Mouse (Mus musculus) naive thymus-derived CD4-positive, alpha-beta T cell, adult 2 months (primary cell): ENCODE results near the gene Psmc3ip.

ENCODE experiments used
- DNase-seq: peaks from one replicate; pipeline ENCODE4 v3.0.0-alpha.2; 2011; ENCODE audit warnings: low read depth

Psmc3ip gene

GRCm38 (mm10) chr11:101119131-101119760 is 24.0 kb upstream of the Psmc3ip start:
- DNase-seq = peak; percentile 53

- DNase-seq = peak; percentile 30
Measured at GRCm38 (mm10) chr11:101118105-101118504, 22.9 kb upstream of the Psmc3ip start.

GRCm38 (mm10) chr11:101115564-101115963 is 20.3 kb upstream of the Psmc3ip start:
- no peak for DNase-seq

GRCm38 (mm10) chr11:101112186-101112585 is 16.9 kb upstream of the Psmc3ip start:
- DNase-seq = no peak

GRCm38 (mm10) chr11:101111178-101111577 is 15.9 kb upstream of the Psmc3ip start:
- DNase-seq = no peak

- no peak for DNase-seq
Measured at GRCm38 (mm10) chr11:101110708-101111107, 15.5 kb upstream of the Psmc3ip start.

- no peak for DNase-seq
Measured at GRCm38 (mm10) chr11:101109351-101109750, 14.1 kb upstream of the Psmc3ip start.

GRCm38 (mm10) chr11:101103011-101103410 is 7.8 kb upstream of the Psmc3ip start:
- DNase-seq = no peak

GRCm38 (mm10) chr11:101098231-101098630 is 3.0 kb upstream of the Psmc3ip start:
- DNase-seq = no peak

GRCm38 (mm10) chr11:101094930-101095313 is 314 bp downstream of the Psmc3ip start:
- no peak for DNase-seq

- DNase-seq = no peak
Measured at GRCm38 (mm10) chr11:101089931-101090330, 5.3 kb downstream of the Psmc3ip start.

- no peak for DNase-seq
Measured at GRCm38 (mm10) chr11:101087682-101088055, 7.6 kb downstream of the Psmc3ip start.

GRCm38 (mm10) chr11:101086756-101087681 is 8.2 kb downstream of the Psmc3ip start, which contains the start of gene Mlx:
Mlx (plus strand) TSS chr11:101087277.
- peak; percentile 93 for DNase-seq

GRCm38 (mm10) chr11:101086323-101086674 is 8.9 kb downstream of the Psmc3ip start:
- DNase-seq = no peak

- no peak for DNase-seq
Measured at GRCm38 (mm10) chr11:101085617-101086322, 9.5 kb downstream of the Psmc3ip start.

- DNase-seq = no peak
Measured at GRCm38 (mm10) chr11:101084811-101085210, 10.4 kb downstream of the Psmc3ip start.

- no peak for DNase-seq
Measured at GRCm38 (mm10) chr11:101084246-101084645, 11.0 kb downstream of the Psmc3ip start.

- DNase-seq = no peak
Measured at GRCm38 (mm10) chr11:101083083-101083697, 12.0 kb downstream of the Psmc3ip start.

- DNase-seq = peak; percentile 95
Measured at GRCm38 (mm10) chr11:101082208-101083082, 12.8 kb downstream of the Psmc3ip start, which contains the start of gene Coasy. Coasy (plus strand) TSS chr11:101082565.

GRCm38 (mm10) chr11:101081659-101082058 is 13.6 kb downstream of the Psmc3ip start:
- DNase-seq = peak; percentile 32

GRCm38 (mm10) chr11:101080421-101080820 is 14.8 kb downstream of the Psmc3ip start:
- no peak for DNase-seq
